Mouse (Mus musculus) layer of hippocampus, postnatal 25 days (tissue): ENCODE data around the gene Gm8159. TPM values are rescaled to one million over a fixed set of nuclear protein-coding genes. Genes with fewer than 3 reads are reported as not detected.
"Not testable (repeated sequence)": the region's sequence is repeated elsewhere in the genome, so short reads cannot be mapped to it uniquely, and the experiment has no call there.

Experiments
- DNase-seq, 2 experiments: peaks; one replicate each; pipeline ENCODE4 v3.0.0; 2022; ENCODE audit warnings: mixed read lengths in 2 of 2, low spot score in 1 of 2; ENCODE audit errors: extremely low spot score in 1 of 2
- total RNA-seq, 2 experiments: library from RNA; stranded (reverse); gene quantifications; 2 replicates each; pipeline ENCODE4 v1.2.3; 2021

The Gm8159 gene
- under 1 TPM; 0.39 to 0.61 TPM for total RNA-seq

DNA sequence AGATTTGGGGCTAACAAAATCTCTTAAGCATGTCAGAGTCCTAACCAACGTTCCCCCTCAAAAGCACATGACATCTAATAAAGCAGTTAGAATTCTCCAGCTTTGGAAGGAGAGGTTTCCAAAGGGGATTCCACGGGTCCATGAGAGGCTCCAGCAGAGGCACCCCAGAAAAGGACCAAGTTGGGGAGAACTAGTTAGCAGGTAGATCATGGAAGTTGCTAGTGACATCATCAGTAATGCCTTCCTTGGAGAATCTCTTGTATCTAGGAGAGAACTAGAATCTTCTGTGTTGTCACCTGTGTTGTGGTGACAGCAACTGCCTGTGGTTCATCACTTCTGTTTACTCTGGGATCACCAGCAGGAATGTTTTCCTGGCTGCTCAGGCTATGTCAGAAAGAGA lies at the start of gene Gm8159:
Gm8159 (plus strand) TSS at position 301 of the 400 bp plus-strand sequence.
- not testable (repeated sequence) for DNase-seq

DNA sequence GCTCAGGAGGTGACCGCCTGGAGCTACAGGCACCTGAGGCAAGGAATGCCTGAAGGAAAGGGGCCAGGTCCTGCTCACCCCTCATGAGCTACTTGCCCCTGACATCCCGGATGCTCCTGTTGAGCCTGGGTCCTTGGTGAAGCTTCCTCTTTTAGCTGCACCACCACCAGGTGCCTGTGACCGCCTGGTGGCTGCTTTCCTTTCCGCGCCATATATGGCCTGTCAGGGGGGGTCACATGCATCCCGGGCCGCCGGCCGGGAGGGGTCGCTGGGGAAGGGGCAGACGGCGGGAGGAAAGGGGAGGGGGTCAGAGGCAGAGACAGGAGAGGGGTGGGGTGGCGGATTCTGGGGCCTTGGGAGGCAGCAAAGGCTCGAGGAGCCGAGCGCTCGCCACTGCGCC lies 17.2 kb downstream of the Gm8159 start:
- DNase-seq = peak; percentile 1 to 10

DNA sequence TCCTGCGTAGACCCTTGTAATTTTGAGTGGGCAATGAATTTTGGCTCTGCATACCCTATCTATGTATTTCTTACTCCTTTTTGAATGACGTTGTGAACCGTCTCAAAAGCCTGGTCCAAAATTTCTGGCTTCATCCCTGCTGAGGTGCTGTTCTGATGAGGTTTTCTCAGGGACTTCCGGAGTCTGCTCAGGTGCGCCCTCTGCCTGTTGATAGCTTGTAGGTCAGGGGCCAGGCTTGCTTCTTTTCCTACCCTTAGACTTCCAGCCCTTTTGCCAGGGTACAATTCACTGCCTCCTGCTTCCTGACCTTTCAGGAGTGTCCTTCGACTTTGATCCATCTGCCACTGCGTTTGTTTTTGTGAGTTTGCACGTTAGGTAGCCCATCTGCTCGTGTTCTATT lies 18.2 kb downstream of the Gm8159 start:
- peak; percentile 5 to 45 for DNase-seq

DNA sequence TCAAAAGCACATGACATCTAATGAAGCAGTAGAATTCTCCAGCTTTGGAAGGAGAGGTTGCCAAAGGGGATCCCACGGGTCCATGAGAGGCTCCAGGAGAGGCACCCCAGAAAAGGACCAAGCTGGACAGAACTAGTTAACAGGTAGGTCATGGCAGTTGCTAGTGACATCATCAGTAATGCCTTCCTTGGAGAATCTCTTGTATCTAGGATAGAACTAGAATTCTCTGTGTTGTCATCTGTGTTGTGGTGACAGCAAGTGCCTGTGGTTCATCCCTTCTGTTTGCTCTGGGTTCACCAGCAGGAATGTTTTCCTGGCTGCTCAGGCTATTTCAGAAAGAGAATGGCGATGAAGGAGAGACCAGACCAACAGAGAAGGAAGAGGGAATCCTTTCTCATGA lies 31.7 kb downstream of the Gm8159 start, which contains the start of gene Gm3239:
Gm3239 (plus strand) TSS at position 301 of the 400 bp plus-strand sequence.
- not testable (repeated sequence) for DNase-seq

Other genes with a start within 250 kb of the Gm8159 start
- not detected for gene Gm3159, start 234.8 kb upstream of the Gm8159 start, total RNA-seq
- 1 to 10 TPM in 1 of 2 experiments, under 1 TPM in 1; 0.32 to 1.4 TPM for gene Gm3164, start 216.9 kb upstream of the Gm8159 start, total RNA-seq
- gene Gm3173, start 201.4 kb upstream of the Gm8159 start, total RNA-seq = not detected
- gene Gm3182, start 150.6 kb upstream of the Gm8159 start, total RNA-seq = not detected
- gene Gm3047, start 76.9 kb upstream of the Gm8159 start, total RNA-seq = not detected
- gene Gm3239, start 31.8 kb downstream of the Gm8159 start, total RNA-seq = under 1 TPM in 1 of 2 experiments, not detected in 1; 0.42 TPM
- under 1 TPM in 1 of 2 experiments, not detected in 1; 0.17 TPM for gene Gm7876, start 76.9 kb downstream of the Gm8159 start, total RNA-seq
- gene Gm3252, start 94.4 kb downstream of the Gm8159 start, total RNA-seq = under 1 TPM in 1 of 2 experiments, not detected in 1; 0.15 TPM
- gene Gm9602, start 144.0 kb downstream of the Gm8159 start, total RNA-seq = not detected
- not detected for gene Gm3269, start 205.8 kb downstream of the Gm8159 start, total RNA-seq
- gene Gm3264, start 223.2 kb downstream of the Gm8159 start, total RNA-seq = 10 to 100 TPM in 1 of 2 experiments, 1 to 10 TPM in 1; 9.0 to 11.8 TPM